Mouse (Mus musculus) neural tube, embryonic 12.5 days (tissue): ENCODE data around the gene Hist1h2an. TPM values are rescaled to one million over a fixed set of nuclear protein-coding genes. Genes with fewer than 3 reads are reported as not detected.
"Not testable (repeated sequence)": the region's sequence is repeated elsewhere in the genome, so short reads cannot be mapped to it uniquely, and the experiment has no call there.

Experiments used
- ATAC-seq: fragments of 200-750 bp; cut with Nextera tagmentation; 2 replicates; pipeline ENCODE4 v1.8.0; 2017; ENCODE audit warnings: low read depth, mild to moderate bottlenecking, moderate TSS enrichment, moderate library complexity; ENCODE audit not compliant: low FRiP score
- H3K27ac ChIP-seq: fragments of 300-500 bp; sonication (generic); 2 replicates; pipeline ENCODE4 v1.5.1; 2016
- H3K27me3 ChIP-seq: fragments of 300-500 bp; sonication (generic); replicated peaks from 2 replicates; pipeline ENCODE4 v1.6.1; 2016; ENCODE audit warnings: mild to moderate bottlenecking
- H3K36me3 ChIP-seq: fragments of 300-500 bp; sonication (generic); 2 replicates; pipeline ENCODE4 v1.6.1; 2016; ENCODE audit warnings: mild to moderate bottlenecking
- H3K4me1 ChIP-seq: fragments of 300-500 bp; sonication (generic); 2 replicates; pipeline ENCODE4 v1.6.1; 2016
- H3K4me2 ChIP-seq: fragments of 300-500 bp; sonication (generic); replicated peaks from 2 replicates; pipeline ENCODE4 v1.6.1; 2016; ENCODE audit warnings: mild to moderate bottlenecking
- H3K4me3 ChIP-seq: fragments of 300-500 bp; sonication (generic); 2 replicates; pipeline ENCODE4 v1.5.1; 2016
- H3K9ac ChIP-seq: fragments of 300-500 bp; sonication (generic); 2 replicates; pipeline ENCODE4 v1.6.1; 2016; ENCODE audit warnings: mild to moderate bottlenecking
- H3K9me3 ChIP-seq: fragments of 300-500 bp; sonication (generic); 2 replicates; pipeline ENCODE4 v1.6.1; 2016; ENCODE audit warnings: mild to moderate bottlenecking
- WGBS: fragments of 180-500 bp; shearing (Covaris S2); methylation state at CpG from one replicate; pipeline ENCODE4 v1.1.7; 2016; 5-methylcytosine and 5-hydroxymethylcytosine counted together
- polyA plus RNA-seq: library from polyadenylated mRNA; unstranded; fragments of >200 nt; fragmentation: Nextera tagmentation; extraction: Ambion mirVana; gene quantifications from 2 replicates; pipeline ENCODE4 v1.2.1, GENCODE M21; 2016

Hist1h2an gene
- polyA plus RNA-seq: 7.9 and 9.0 TPM in 2 replicates

DNA sequence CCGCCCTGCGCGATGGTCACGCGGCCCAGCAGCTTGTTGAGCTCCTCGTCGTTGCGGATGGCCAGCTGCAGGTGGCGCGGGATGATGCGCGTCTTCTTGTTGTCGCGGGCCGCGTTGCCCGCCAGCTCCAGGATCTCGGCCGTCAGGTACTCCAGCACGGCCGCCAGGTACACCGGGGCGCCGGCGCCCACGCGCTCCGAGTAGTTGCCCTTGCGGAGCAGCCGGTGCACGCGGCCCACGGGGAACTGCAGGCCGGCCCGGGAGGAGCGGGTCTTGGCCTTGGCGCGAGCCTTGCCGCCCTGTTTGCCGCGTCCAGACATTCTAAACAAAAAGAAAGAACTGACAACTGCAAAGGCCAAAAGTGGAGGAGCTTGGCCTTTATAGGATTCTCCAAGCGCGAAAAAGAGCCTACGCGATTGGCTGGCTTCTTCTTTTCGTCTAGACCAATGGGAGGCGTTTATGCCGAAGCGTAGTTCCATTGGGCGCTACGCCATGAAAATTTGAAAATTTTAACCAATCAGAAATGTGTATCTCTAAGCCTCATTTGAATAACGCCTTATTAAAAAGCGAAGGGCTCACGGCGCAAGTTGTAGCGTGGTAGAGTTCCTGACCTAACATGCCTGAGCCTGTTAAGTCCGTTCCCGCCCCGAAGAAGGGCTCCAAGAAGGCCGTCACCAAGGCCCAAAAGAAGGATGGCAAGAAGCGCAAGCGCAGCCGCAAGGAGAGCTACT lies at the start of gene Hist1h2an, which contains the start of gene Hist1h2bp:
Gene Hist1h2an, minus strand, starts transcription at position 320 of the 731 bp plus-strand sequence.
Gene Hist1h2bp, plus strand, starts transcription at position 563 of the 731 bp plus-strand sequence.
- ATAC-seq: peak; percentile 93
- peak within 1 kb of the TSS; percentile 44; the same call in 1 of the 2 replicates for H3K9ac ChIP-seq
- WGBS: under 1% methylated on average over 44 of the region's 63 CpGs

DNA sequence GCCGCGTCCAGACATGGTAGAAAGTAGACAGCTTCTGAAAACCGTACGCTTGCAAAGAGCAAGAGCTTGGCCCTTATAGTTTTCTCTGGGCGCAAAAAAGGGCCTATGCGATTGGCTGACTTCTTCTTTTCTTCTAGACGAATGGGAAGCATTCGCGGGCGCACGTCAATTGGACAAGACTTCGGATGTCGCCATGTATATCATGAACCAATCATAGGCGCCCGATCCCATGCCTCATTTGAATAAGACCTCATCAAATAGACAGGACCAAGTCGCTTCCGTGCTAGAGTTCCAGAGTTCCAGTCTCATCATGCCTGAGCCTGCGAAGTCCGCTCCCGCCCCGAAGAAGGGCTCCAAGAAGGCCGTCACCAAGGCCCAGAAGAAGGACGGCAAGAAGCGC lies 46.4 kb upstream of the Hist1h2an start, which contains the start of the genes Hist1h2ap and Hist1h2br:
Gene Hist1h2ap, minus strand, starts transcription at position 47 of the 400 bp plus-strand sequence.
Gene Hist1h2br, plus strand, starts transcription at position 283 of the 400 bp plus-strand sequence.
- not testable (repeated sequence) for H3K4me1 ChIP-seq, H3K4me2 ChIP-seq, H3K27ac ChIP-seq, H3K9me3 ChIP-seq, H3K36me3 ChIP-seq, H3K27me3 ChIP-seq, H3K9ac ChIP-seq, H3K4me3 ChIP-seq
- WGBS: no CpG with 5 or more reads among the region's 24 CpGs
- peak; percentile 96 for ATAC-seq

More for the DNA sequence above, at the start of gene Hist1h2an, which contains the start of gene Hist1h2bp:
- not testable (repeated sequence) for H3K27me3 ChIP-seq, H3K9me3 ChIP-seq, H3K36me3 ChIP-seq
- peak within 1 kb of the TSS; percentile 68 for H3K27ac ChIP-seq
- H3K4me3 ChIP-seq: peak within 1 kb of the TSS; percentile 29
- H3K4me1 ChIP-seq: peaks cover 30% of the 10 kb centered on the region
- peak within 1 kb of the TSS; percentile 57 for H3K4me2 ChIP-seq

DNA sequence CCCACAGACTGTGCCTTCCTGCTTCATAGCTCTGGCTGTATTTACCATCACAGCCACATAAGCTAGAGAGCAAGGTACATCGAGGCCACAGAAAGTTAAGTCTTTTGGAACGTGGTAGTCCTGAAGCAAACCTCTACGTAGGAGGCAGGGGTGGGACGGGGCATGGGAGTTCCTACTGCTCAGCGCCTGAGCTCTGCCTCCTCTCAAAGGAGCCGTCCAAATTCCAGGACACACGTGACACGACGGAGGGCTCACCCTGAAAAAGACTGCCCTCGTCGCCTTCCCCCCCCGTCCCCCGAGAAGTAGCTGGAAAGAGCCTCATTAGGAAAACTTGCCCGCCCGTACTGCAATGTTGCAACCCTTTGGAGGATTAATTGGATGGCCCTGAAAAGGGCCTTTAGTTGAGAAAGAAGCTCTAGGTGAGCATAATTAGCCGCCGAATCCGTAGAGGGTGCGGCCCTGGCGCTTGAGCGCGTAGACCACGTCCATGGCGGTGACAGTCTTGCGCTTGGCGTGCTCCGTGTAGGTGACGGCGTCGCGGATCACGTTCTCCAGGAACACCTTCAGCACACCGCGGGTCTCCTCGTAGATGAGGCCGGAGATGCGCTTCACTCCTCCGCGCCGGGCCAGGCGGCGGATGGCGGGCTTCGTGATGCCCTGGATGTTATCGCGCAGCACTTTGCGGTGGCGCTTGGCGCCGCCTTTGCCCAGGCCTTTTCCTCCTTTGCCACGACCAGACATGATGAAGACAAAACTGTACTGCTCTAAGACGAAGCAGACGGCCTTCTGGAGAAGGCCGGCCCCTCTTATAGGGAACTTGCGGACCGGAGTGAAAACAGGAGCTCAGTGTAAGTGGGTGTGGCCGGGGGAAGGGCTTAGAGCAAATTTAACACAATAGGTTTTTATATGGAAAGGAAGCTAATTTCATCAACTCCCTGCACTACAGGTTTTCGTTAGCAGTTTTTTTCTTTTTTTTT lies 44.7 kb upstream of the Hist1h2an start, which contains the start of gene Hist1h4n:
Gene Hist1h4n, minus strand, starts transcription at position 779 of the 977 bp plus-strand sequence.
- under 1% methylated on average over 28 of the region's 58 CpGs for whole genome bisulfite sequencing
- not testable (repeated sequence) for H3K4me1 ChIP-seq, H3K4me3 ChIP-seq, H3K9ac ChIP-seq, H3K9me3 ChIP-seq, H3K27me3 ChIP-seq, H3K27ac ChIP-seq, H3K36me3 ChIP-seq
- peak within 1 kb of the TSS; percentile 47 for H3K4me2 ChIP-seq
- ATAC-seq: peak; percentile 74

GRCm38 (mm10) chr13:21830344-21830743 lies 43.3 kb upstream of the Hist1h2an start:
- H3K4me3 ChIP-seq: no peak overlapping the region
- no peak for ATAC-seq
- H3K27ac ChIP-seq: no peak overlapping the region
- no peak overlapping the region for H3K9ac ChIP-seq
- WGBS: 92% methylated on average over 10 of the region's 10 CpGs
- H3K4me1 ChIP-seq: no peaks in the 10 kb centered on the region
- H3K9me3 ChIP-seq: no peaks in the 10 kb centered on the region
- no peaks in the 10 kb centered on the region for H3K36me3 ChIP-seq
- no peaks in the 10 kb centered on the region for H3K27me3 ChIP-seq
- peak overlapping the region; percentile 1; the same call in 1 of the 2 replicates for H3K4me2 ChIP-seq

DNA sequence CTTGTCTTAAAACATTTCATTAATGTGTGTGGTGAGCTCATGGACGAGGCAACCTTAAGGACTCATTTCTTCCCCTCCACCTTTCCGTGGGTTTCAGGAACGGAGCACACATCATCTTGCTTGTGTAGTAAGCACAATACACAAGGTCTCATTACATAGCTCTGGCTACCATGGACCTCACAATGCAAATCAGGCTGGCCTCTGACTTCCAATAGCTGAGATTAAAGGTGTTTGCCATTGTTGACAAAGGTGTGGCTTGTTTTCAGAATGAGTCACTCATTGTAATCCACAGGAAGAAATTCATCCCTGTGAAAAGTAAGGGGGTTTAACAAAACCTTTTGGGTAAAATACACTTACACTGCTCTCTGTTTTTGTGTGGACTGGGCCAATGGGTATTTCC lies 41.5 kb upstream of the Hist1h2an start:
- ATAC-seq: no peak
- no peaks in the 10 kb centered on the region for H3K27me3 ChIP-seq
- 87% methylated on average over 3 of the region's 3 CpGs for WGBS

DNA sequence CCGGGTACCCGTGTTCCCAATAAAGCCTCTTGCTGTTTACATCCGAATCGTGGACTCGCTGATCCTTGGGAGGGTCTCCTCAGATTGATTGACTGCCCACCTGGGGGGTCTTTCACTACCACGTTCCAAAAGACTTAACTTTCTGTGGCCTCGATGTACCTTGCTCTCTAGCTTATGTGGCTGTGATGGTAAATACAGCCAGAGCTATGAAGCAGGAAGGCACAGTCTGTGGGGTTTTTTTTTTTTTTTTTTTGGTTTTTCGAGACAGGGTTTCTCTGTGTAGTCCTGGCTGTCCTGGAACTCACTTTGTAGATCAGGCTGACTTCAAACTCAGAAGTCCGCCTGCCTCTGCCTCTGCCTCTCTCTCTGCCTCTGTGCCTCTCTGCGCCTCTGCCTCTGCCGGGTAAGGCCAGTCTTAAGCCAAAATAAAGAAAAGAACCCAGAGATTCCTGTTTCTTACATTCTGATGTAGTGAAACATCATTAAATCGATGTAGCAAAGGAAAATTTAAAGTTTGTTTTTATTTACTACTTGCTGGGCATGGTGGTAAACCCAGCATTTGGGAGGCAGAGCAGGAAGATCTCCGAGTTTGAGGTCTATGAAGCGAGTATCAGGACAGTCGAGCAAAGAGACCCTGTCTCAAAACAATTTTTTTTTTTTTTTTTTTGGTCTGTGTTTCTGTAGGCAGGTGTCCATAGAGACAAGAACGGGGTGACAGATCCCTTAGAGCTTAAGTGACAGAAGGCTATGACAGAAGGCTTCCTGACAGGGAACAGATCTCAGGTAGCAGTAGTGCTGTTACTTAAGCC lies 33.3 kb upstream of the Hist1h2an start:
- not testable (repeated sequence) for ATAC-seq, H3K4me3 ChIP-seq, H3K9me3 ChIP-seq, H3K9ac ChIP-seq, H3K27me3 ChIP-seq, H3K4me1 ChIP-seq, H3K27ac ChIP-seq, H3K36me3 ChIP-seq, H3K4me2 ChIP-seq
- 69% methylated on average over 6 of the region's 16 CpGs for WGBS

More for the DNA sequence above, 41.5 kb upstream of the Hist1h2an start:
- no peak overlapping the region for H3K9ac ChIP-seq
- H3K27ac ChIP-seq: no peak overlapping the region
- H3K4me1 ChIP-seq: no peaks in the 10 kb centered on the region
- H3K9me3 ChIP-seq: no peaks in the 10 kb centered on the region
- no peak overlapping the region for H3K4me2 ChIP-seq
- no peaks in the 10 kb centered on the region for H3K36me3 ChIP-seq
- no peak overlapping the region for H3K4me3 ChIP-seq

GRCm38 (mm10) chr13:21812092-21812491 lies 25.1 kb upstream of the Hist1h2an start:
- not testable (repeated sequence) for H3K9me3 ChIP-seq, H3K4me3 ChIP-seq, H3K27ac ChIP-seq, H3K9ac ChIP-seq, H3K27me3 ChIP-seq, H3K4me1 ChIP-seq, H3K36me3 ChIP-seq
- H3K4me2 ChIP-seq: peak overlapping the region; percentile 48
- under 1% methylated on average over 14 of the region's 14 CpGs for WGBS
- peak; percentile 19; the same call in 1 of the 2 replicates for ATAC-seq

DNA sequence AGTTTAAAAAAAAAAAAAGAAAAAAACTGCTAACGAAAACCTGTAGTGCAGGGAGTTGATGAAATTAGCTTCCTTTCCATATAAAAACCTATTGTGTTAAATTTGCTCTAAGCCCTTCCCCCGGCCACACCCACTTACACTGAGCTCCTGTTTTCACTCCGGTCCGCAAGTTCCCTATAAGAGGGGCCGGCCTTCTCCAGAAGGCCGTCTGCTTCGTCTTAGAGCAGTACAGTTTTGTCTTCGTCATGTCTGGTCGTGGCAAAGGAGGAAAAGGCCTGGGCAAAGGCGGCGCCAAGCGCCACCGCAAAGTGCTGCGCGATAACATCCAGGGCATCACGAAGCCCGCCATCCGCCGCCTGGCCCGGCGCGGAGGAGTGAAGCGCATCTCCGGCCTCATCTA lies 24.5 kb upstream of the Hist1h2an start, which contains the start of gene Hist1h4m:
Gene Hist1h4m, plus strand, starts transcription at position 208 of the 400 bp plus-strand sequence.
- H3K9me3 ChIP-seq, H3K9ac ChIP-seq, H3K27me3 ChIP-seq, H3K36me3 ChIP-seq, H3K4me1 ChIP-seq, H3K4me3 ChIP-seq, H3K27ac ChIP-seq: not testable (repeated sequence)
- peak within 1 kb of the TSS; percentile 48 for H3K4me2 ChIP-seq
- WGBS: no CpG with 5 or more reads among the region's 24 CpGs
- ATAC-seq: peak; percentile 35; the same call in 1 of the 2 replicates

DNA sequence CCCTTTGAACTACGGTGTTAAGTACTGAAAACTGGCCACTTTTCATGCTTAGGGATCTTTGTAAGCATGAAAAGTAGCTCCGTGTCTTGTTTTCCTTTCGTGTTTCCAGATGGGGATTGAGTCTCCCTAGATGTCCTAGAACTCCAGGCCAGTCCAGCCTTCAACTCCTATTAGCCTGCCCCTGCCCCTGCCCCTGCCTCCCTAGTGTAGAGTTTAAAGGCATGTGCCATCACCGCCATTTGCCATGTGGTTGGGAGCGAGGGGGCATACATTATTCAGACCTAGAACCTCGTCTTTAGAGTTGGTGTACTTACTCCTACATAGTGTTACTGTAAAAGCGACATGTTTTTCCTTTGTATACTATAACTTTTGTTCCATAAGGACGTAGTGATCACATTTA lies 24.1 kb upstream of the Hist1h2an start:
- H3K9me3 ChIP-seq, H3K4me1 ChIP-seq, H3K27ac ChIP-seq, H3K4me2 ChIP-seq, H3K9ac ChIP-seq, H3K4me3 ChIP-seq, H3K36me3 ChIP-seq, H3K27me3 ChIP-seq: not testable (repeated sequence)
- ATAC-seq: peak; percentile 46
- WGBS: no CpG with 5 or more reads among the region's 8 CpGs

DNA sequence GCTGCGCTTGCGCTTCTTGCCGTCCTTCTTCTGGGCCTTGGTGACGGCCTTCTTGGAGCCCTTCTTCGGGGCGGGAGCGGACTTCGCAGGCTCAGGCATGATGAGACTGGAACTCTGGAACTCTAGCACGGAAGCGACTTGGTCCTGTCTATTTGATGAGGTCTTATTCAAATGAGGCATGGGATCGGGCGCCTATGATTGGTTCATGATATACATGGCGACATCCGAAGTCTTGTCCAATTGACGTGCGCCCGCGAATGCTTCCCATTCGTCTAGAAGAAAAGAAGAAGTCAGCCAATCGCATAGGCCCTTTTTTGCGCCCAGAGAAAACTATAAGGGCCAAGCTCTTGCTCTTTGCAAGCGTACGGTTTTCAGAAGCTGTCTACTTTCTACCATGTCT lies 23.1 kb upstream of the Hist1h2an start, which contains the start of the genes Hist1h2bq and Hist1h2ao:
Gene Hist1h2bq, minus strand, starts transcription at position 125 of the 400 bp plus-strand sequence.
Gene Hist1h2ao, plus strand, starts transcription at position 393 of the 400 bp plus-strand sequence.
- not testable (repeated sequence) for H3K4me2 ChIP-seq, H3K27me3 ChIP-seq, H3K27ac ChIP-seq, H3K9me3 ChIP-seq, H3K36me3 ChIP-seq, H3K4me3 ChIP-seq, H3K4me1 ChIP-seq, H3K9ac ChIP-seq
- ATAC-seq: peak; percentile 97
- no CpG with 5 or more reads among the region's 23 CpGs for WGBS

GRCm38 (mm10) chr13:21803058-21803457 lies 16.0 kb upstream of the Hist1h2an start:
- H3K27ac ChIP-seq, H3K9ac ChIP-seq, H3K27me3 ChIP-seq, H3K4me3 ChIP-seq, H3K4me1 ChIP-seq, H3K9me3 ChIP-seq, H3K4me2 ChIP-seq, H3K36me3 ChIP-seq: not testable (repeated sequence)
- peak; percentile 83 for ATAC-seq
- WGBS: no CpG with 5 or more reads among the region's 4 CpGs
